Mouse (Mus musculus) thymus, postnatal 14 days (tissue): Measurements from ENCODE around the gene Ttc4.

Experiments used
- DNase-seq: peaks from one replicate; pipeline ENCODE4 v3.0.0; 2021

Gene Ttc4

DNA sequence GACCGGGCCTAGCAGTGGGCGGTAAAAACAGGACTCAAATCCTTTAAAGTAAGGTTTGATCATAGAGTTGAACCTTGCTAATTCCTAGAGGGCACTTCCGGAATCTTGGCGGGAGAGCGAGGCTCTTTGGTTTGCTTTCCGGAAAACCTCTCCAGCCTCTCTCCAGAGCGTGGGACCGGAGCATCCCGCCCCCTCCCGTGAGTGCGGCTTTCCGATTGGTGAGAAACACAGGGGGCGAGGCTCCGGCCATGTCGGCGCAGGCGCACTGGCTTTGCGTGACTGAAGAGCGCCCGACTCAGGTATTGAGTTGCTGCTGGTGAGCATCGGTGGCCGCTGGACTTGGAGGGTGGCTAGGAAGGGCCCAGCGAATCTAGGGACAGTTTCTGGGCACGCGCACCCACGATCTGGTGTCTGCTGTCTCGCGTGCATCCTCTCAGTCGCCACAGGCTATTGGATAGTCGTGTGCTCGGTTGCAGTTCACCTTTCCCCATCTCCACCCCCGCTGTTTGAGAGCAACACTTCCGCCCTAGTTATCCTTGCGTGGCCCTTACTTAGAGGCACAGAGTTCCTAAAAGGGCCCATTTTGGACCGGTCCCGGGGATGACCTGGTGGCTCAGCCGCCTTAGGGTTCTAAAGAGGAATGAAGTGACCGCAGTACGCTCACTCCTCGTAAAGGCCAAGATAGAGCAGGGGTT is 27.8 kb downstream of the Ttc4 start, which contains the start of gene Pars2:
TSS of gene Pars2 (plus strand) at position 237 of the 695 bp plus-strand sequence.
- peak; percentile 98 for DNase-seq

DNA sequence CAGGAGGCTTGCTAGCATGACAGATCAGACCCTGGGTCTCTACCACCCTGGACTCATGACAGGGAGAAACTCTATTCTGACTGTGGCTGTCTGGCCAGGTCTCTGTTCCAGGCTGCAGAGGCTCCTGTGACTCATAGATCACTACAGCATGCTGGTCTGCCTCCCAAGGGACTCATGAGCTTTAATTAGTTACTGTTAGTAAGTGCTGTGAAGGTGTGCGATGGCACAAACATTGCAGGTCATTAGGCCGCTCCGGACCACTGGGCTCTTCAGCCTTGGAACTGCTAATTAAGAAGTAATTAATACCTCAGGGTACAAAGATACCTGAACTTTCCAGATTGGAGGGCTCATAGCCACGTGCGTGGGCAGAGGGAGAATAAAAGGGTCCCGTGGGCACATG is 31.6 kb downstream of the Ttc4 start:
- no peak for DNase-seq

DNA sequence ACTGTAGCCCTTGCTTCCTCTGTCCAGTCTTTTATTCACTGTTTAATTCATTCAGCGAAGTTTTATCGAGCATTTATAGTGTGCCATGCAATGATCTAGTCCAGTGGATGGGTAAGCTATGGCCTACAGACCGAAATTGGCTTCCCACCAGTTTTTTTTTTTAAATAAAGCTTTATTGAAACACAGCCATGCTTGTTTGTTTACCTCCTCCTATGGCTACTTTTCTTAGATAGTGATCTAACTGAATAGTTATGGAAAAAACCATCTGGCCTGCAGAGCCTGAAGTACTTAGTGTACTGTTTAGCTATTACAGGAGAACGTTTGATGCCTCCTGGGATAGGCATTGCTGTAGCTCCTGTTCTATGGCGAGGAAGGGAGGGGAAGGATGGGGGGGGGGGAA is 32.9 kb downstream of the Ttc4 start:
- no peak for DNase-seq

DNA sequence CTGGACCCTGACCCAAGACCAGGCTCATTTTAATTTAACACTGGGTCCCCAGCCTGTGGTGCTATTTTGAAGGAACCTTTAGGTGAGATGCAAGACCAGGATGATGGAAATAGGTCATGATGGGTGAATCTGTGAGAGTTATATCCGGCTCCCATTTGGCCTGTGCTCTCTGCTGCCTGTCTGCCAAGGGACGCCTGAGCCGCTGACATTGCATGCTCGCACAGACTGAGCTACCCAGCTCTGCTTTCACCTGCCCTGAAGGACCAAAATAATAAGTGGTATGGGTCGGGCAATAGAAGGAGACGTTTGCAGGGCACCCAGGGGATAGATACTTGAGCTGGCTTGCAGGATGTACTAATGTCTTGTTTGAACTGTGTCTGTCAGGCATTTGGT is 34.5 kb downstream of the Ttc4 start:
- DNase-seq: no peak

DNA sequence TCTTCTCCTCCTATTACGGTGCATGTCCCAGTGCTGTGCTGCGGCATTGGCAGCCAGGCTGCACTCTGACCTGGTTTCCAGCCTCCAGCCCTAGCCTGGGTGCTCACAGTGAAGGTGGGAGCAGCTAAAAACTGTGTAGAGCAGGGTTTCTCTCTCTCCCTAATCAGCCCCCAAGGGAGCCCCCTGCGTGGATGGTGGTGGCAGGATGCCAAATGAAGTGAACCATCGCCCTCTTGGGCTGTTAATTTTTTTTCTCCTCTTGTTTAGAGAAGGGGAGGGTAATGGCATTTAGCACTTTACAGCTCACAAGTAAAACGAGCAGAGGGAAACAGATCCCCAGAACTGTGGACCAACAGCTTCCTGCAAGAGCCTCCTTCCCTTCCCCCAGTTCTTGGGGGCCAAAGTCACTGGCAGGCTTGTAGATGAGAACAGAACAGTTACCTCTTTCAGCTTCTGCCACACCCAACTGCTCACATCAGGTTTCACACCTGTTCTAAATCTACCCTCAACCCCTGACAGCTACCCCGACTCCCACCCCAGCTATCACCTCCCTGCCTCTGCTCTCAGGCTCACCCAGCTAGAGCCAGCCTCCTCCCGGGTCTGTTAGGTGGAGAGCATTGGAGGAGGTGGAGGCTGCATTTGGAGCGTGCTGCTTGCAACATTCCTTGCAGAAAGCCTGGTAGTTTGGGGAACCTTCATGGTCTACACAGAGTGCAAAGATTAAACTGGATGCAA is 35.1 kb downstream of the Ttc4 start:
- no peak for DNase-seq

DNA sequence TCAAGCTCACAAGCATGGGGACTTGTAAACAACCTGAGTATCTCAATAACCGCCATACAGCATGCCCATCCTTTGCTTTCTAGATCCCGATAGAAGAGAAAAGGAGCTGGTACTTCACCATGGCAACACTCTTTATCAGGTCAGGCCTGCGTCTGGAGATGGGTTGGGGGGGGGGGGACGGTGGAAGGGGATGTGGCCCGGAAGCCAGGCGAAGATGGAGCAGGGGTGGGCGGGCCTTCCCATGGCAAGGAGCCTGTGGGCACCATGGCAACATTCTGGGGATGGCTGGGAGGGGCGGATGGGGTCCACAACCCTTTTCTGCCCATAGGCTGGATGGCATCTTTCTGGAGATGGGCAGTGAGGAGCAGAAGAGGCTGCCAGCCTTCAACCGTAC is 44.7 kb downstream of the Ttc4 start:
- no peak for DNase-seq

DNA sequence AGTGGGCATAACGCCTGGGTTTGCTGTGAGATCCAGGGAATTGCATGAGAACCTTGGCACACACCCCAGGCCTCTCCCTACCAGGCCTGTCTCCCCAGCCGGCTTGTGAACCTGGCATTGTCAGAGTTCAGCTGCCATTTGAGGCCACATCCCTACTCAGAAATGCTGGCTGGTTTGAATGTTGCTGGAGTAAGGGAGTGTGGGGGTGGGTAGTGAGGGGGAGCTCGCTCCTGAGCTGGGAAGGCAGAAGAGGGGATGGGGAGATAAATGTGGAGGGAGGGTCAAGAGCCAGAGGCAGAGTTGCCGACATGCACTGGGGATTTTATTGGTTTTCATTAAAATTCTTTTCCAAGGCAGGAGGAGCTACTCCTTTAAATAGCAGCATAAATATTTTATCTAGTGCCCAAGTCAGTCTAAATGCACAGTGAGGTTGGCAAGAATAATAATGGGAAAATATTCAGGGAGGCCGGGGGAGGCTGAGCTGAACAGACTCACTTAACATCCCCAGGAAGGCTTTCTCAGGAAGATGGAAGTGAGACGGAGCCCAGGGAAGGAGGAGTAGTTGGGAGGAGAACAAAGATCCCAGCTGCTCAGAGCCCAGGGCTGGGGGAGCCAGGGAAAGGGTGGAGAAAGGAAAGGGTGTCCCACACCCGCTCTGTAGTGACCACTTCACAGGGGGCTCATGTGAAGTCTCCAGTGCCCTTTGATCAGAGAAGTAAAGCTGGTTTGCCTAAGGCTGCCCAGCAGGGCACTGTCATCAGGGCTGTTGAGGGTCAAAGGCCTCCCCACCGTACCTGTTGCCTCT is 45.3 kb downstream of the Ttc4 start:
- DNase-seq: no peak

DNA sequence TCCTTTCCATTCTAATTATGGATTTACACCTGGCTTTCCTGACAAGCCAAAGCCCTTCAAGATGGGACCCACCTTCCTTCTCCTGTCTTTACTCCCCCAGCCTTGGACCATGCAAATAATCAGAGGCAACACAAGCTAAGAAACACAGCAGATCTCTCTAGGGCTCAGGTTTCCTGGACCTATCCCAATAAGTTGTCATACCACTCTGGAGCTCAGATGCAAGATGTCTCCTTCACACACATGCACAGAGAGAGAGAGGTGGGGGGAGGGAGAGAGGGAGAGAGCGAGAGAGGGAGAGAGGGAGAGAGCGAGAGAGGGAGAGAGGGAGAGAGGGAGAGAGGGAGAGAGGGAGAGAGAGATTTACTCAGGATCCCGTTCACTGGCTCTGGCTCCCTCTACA is 46.4 kb downstream of the Ttc4 start:
- no peak for DNase-seq

DNA sequence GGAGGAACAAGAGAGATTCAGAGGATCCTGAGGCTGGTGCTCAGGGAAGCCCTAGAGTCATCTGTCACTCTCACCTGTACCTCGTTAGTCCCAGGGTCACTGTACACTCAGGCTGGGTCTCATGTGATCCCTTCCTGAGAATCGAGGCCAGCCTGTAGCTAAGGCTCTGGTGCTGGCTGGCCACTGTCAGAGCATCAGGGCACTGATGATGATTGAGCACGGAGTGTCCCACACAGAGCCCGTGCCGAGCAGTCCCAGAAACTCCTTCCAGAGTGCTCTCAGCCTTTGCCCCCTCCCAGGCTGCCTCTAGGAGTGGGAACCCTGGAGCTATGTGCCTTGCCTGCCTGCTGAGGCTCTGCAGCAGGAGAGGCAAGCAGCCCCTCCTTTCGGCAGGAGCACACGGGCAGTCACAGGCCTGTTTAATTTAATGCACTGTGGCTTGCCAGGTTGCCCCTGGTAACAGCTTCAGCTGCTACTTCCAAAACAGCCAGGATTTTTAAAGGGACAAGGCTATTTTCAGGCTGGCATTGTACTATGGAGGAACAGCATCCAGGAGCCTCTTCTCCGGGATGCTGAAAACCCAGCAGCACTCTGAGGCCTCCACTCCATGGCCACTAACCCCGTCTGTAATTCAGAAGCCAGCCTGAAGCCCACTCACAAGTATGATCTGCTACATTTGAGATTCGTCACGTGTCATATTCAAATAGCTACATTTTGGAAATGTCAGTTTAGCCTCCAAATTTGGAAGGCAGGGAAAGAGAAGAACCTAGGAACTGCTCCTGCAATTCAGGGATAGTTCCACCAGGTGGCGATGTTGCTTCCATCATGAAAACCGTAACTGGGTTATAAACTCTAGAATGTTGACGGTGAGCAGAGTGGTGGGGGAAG is 48.2 kb downstream of the Ttc4 start:
- peak; percentile 58 for DNase-seq

DNA sequence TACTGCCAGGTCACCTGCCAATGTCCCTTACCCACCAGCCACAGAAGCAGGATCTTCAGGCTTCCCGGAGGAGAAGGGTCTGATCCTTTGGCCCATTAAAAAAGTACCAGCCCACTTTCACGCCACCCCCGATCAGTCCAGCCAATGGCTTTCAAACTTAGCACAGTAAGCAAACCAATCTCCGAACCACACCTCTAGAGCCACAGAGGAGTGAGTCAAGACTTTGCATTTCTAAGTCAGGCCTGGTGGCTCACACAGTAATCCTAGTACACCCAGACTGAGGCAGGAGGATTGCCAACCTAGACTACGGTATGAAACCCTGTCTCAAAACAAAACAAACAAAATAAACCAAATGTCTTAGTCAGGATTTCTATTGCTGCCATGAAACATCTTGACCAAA is 49.4 kb downstream of the Ttc4 start:
- no peak for DNase-seq

DNA sequence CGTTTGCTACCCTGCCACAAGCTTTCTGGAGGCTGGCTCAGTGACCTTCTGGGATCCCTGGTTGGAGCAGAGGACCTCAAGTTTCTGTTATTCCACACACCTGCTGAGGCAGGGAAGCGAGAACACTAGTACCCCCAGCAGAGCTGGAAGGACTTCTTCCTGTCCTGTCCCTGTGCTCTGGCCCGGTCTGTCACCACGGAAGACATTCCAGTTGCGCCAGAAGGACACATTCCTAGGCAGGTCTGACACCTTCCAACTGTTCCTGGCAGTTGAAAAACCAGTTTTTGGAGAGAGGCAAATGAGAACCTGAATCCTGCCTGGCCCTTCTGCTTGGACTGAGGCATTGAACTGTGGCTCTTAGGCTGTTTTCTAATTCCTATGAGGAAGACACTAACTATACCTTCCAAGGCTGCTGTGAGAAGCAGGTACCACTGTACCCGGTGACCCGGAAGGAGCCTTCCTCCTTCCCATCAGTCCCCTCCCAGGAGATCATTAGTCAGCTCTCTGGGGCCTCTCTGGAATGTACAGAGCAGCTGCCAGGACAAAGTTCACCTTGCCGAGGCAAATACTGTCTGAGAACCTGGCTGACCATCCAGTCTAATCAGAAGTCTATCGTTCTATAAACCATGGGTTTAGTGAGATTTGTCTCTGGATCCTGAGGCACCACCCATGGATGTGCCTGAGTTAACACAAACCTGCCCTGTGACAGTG is 49.9 kb downstream of the Ttc4 start:
- no peak for DNase-seq

DNA sequence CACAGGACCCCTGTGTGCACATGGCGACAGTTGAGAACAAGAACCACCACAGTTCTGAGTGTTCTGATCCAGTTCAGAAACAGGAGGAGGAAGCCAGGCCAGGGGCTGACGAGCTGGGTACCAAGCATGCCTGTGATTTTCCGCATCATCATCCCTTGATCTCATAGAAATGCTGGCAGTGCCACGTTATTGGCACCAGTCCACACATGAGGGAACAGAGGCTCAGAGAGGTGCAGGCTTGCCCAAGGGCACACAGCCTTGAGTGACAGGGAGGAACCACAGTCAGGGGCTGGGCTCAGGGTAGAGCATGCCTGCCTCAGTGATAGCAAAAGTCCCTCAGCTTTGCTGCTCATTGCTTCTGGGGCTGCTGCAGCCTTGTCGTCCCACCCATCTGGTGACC is 50.9 kb downstream of the Ttc4 start:
- DNase-seq: no peak

DNA sequence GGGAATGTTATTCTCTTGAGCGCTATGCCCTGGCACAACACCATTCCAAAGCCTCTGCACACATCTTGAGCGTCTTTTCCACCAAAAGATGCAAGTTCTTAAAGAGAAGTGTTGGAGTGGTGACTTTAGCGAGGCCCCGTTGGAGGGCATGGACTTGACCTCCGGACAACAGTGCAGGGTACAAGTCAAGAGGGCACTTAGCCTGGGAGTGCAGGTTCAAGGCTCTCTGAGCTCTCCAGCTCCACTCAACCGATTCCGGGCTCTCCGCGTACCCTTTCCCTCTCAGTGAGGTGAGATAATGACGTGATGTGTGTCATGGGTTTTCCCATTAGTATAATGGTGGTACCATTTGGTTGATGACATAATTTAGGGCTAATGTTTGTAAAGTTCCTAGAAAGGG is 54.5 kb downstream of the Ttc4 start:
- no peak for DNase-seq

DNA sequence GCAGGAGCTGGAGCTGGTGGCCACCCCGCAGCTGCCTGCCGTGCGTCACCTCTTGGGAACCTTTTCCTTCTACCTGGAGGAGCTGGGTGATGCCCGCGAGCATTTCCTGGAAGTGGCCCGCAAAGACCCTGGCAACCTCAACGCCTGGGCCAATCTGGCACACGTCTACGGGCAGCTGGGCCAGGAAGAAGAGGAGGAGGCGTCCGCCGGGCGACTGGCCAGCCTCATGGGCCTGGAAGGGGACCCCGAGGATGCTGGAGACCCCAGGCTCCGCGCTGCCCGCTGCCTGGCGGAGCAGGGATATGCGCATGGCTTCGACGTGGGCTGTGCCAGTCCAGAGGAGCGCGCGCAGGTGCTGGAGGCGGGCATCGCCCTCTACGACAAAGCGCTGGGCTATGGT is 56.0 kb downstream of the Ttc4 start:
- no peak for DNase-seq

DNA sequence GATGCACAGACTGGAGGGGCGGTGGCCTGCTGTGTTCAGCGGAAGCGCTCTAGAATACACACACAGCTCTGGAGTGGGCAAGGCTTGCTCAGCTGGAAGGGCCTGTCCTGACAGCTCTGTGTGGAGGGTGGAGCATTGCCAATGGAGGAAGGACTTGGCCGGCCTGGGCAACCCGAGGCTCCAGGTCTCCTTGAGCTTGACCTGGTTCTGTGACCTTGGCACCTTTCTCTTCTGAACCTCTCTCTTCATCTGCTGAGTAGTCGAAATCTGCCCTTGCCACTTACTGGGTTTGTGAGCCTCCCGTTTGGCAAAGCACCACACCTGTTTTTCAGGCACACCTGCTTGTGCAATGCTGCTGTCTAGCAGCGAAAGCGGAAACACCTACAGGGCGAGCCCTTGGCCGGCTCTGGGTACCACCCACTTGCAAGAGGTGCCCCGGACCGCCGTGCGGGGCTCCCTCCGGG is 56.7 kb downstream of the Ttc4 start, which contains the start of gene Ttc22:
TSS of gene Ttc22 (plus strand) at position 403 of the 464 bp plus-strand sequence.
- no peak for DNase-seq

DNA sequence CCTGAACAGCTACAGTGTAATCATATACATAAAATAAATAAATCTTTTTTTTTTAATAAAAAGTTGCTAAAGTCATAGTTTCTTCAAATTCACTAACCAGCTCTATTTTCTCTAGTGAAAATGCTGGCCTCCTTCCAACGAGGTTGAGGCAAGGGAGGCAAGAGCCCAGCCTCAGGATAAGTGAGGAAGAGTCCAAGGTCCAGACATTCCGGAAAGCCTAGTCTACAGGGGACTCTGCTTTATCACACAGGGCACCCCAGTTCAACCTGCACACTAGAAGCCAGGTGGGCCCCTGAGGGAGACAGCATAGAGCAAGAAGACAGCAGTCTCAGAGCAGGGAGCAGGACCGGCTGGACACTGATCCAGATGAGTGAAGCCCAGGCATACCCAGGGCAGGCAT is 57.3 kb downstream of the Ttc4 start:
- DNase-seq: no peak

DNA sequence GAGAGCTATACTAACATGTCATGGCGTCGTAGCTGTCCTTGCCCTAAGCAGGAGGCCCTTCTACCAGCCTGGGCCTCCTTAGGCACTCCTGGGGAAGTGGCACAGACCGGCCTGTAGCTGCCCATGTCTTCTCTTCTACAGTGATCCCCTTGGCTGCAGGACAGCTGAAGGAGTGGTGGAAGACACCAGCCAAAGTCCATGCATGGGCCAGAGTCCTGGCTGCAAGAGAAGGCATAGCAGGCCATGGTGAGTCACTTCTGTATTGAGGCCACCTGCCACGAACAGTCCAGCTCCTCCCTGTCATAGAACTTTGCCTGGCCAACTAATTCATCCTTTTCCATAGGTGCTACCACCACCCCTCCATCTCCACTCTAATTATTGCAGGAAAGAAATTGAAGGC is 59.8 kb downstream of the Ttc4 start:
- no peak for DNase-seq

DNA sequence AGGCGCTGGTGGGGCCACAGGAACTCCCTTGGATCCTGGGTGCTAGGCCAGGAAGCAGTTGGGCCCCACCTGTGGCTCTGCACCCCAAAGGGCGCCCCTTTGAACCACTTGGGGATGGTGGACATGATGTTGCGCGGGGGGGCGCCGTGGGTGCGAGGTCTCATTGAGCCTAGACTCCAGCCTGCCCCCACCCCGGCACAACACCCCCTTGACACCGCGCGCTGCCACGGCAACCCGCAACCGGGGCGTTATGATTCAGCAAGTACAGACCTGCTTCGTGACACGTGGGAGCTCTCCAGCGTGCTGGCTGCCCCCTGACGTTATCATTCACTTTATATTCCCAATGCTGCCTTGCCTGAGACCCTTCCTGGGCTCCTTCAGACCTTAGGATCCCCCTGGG is 61.7 kb downstream of the Ttc4 start, which contains the start of gene Lexm:
TSS of gene Lexm (minus strand) at position 186 of the 400 bp plus-strand sequence.
- peak; percentile 41 for DNase-seq

DNA sequence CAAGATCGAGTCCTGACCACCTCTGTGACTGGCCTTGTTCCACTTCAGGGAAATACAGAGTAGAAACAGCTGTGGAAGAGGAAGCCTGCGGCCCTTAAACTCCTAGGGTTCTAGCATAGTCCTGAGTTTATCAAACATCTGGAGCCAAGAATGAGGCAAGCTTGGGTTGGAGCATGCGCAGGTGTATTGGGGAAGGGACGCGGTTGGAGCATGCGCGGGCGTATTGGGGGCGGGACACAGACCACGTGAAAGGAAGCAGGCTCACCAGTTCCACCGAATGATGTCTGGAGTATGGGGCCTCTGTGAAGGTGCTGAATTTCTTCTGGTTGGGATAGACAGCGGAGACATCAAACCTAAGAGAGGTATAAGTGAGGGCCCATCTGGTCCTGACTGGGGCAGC is 63.1 kb downstream of the Ttc4 start:
- DNase-seq: peak; percentile 54

DNA sequence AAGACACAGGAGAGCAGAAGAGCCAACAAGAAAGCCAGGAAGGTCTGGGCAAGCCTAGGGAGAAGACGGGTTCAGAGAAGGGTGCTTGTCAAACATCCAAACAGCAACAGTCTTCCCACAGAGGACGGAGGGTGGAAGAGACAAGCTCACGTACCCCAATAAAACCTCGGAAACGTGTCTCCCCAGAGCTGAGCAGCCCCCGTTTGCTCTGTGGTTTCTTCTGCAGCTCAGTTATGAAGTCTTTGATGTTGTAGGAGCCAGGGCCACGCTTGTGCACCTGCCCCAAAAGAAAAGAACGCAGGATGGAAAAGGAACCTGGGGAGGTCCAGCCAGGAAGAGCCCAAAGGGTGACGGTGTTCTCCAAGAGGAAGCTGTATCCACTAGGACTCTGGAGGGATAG is 63.9 kb downstream of the Ttc4 start:
- peak; percentile 63 for DNase-seq

DNA sequence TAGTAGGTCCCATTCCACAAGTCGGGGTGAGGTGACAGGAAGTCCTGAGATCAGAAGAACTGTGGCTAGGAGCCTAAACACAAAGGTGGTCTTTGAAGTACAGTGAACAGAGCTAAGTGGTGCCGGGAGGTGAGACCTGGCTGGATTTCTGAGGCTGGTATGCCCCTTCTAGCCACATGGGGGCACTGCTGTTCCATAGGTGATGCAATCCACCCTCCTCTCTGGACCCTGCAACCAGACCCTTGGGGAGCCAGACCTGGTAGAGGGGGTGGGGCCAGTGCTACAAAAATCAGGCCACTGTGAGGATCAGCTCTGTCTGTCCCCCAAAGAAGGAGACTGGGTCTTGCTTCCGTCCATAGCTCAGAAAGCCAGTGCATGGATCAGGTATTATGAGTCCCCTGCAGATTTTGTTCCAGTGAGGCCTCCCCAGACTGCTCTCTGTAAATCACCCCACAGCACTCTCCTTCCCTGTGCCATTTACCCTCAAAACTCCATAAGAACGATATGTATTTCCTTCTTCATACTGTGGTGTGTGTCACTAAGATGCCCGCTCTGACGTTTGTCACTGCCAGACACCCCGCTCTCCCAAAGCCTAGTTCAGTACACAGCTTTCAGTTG is 64.5 kb downstream of the Ttc4 start:
- DNase-seq: peak; percentile 89
